Mouse (Mus musculus) layer of hippocampus, adult 2 months (tissue): ENCODE data around the gene Ecpas. TPM values are rescaled to one million over a fixed set of nuclear protein-coding genes. Genes with fewer than 3 reads are reported as not detected.
A peak's percentile ranks its signal among the peaks of the same experiment; 100 is the strongest.

Experiments used
- DNase-seq, 2 experiments: peaks; one replicate each; pipeline ENCODE4 v3.0.0; 2022; ENCODE audit warnings: low spot score in 2 of 2
- H3K27ac ChIP-seq: fragments of 200-600 bp; 2 replicates; pipeline ENCODE4 v1.8.1; 2022
- H3K4me3 ChIP-seq: fragments of 200-600 bp; 2 replicates; pipeline ENCODE4 v1.8.1; 2022; ENCODE audit warnings: mild to moderate bottlenecking
- CTCF ChIP-seq: fragments of 200-600 bp; conservative IDR thresholded peaks from 2 replicates; pipeline ENCODE4 v1.8.1; 2022; ENCODE audit warnings: antibody characterized with exemption, mild to moderate bottlenecking, moderate library complexity
- total RNA-seq, 2 experiments: library from RNA; stranded (reverse); gene quantifications; 2 replicates each; pipeline ENCODE4 v1.2.3; 2021

Gene Ecpas
- total RNA-seq, 2 experiments from 2014 or later = 117 to 120 TPM

- H3K27ac ChIP-seq = no peak overlapping the region
- DNase-seq = no peak
- TF ChIP-seq CTCF = no peak
- H3K4me3 ChIP-seq = no peak overlapping the region
Observed at GRCm38 (mm10) chr4:58932541-58932940, 20.0 kb upstream of the Ecpas start.

DNA sequence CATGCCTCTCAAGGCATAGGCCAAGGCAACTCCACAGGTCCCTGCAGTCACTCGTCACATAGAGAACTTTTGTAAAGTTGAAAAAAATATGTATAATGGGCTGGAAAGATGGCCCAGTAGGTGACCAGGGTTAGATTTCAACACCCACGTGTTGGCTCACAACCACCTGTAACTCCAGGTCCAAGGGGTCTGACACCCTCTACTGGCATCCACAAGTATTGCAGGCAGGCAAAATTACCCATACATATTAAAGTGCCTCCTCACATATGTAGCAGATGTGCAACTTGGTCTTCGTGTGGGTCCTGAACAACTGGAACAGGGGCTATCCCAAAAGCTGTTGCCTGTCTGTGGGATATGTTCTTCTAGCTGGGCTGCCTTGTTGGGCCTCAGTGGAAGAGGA, 15.1 kb upstream of the Ecpas start:
- Histone ChIP-seq H3K4me3 (no peak overlapping the region), H3K27ac (no peak overlapping the region)
- no peak for DNase-seq
- peak; percentile 53 for TF ChIP-seq CTCF

DNA sequence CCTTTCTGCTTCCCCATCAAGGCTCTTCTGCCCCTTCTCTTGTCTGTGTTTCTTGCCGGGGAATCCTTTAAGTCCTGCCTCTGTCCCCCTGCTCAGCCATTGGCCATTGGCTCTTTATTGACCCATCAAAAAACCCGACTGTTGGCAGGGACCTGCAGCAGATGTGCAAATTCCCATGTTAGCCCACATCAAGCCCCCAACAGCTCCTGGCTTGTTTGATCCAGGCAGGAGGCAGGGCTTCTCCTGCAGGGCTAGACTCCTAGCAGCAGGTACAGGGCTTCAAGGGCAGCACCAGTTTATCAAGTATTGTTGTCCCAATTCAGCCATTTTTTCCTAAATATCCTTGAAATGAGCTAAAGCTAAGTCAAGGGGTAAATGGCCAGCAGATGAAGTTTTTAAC, 13.6 kb upstream of the Ecpas start:
- DNase-seq = no peak
- TF ChIP-seq CTCF = no peak
- H3K27ac ChIP-seq = no peak overlapping the region
- H3K4me3 ChIP-seq = no peak overlapping the region

DNA sequence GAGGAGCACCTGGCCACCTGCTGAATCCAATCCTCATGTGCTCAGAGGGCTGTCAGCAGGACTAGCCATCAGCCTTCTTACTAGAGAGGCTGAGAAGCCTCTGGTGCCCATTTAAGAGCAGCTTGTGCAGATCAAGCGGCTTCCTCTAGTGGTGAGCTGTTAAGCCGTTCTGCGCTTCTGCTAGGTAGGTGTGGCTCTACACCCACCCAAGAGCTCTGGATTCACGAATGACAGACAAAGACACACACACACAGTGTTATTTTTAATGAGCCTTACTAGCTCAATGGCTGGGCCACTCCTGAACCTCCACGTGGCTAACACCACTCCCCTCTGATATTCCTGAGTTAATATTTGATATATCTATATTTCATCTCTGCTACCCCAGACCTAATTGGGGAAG, 13.1 kb upstream of the Ecpas start:
- 0 out of 2 replicates have a peak, but pooled peaks have one; percentile 10 for TF ChIP-seq CTCF
- no peak for DNase-seq
- Histone ChIP-seq H3K27ac (no peak overlapping the region), H3K4me3 (no peak overlapping the region)

GRCm38 (mm10) chr4:58923933-58924332, 11.4 kb upstream of the Ecpas start:
- no peak overlapping the region for H3K27ac ChIP-seq
- no peak for DNase-seq
- H3K4me3 ChIP-seq = no peak overlapping the region
- no peak for TF ChIP-seq CTCF

DNA sequence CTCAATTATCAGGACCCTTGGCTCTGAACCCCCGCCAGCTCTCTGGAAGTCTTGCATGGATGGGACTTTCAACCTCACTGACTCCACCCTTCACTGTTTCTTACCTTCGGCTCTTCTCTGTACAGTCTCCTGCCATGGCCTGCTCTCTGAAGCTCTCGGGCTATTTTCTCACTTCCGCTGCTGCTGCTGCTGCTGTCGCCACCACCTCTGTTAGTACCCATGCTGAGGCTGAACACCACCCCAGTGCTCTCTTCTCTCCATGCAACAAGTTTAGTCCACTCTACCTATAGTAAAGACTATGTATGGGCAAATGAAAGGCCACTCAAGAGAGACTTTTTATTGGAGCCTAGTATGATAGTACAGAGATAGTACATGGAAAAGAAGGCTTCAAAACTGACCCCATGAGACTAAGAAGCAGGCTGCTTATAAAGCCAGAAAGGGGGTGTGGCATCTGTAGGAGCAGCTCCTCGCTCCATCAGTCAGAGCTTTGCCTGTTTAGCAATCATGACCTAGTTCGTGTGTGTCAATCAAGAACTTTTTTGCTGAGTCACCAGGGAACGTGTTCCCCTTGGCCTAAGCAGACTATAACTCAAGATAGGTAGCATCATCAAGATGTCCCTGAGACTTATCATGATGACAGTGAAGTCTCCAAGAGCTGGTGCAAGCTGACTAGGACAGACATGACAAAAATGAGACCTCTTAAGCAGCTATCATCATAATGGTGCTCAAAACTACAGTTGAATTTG, 2.7 kb upstream of the Ecpas start:
- Histone ChIP-seq H3K27ac (no peak overlapping the region), H3K4me3 (no peak overlapping the region)
- no peak for TF ChIP-seq CTCF
- no peak for DNase-seq

GRCm38 (mm10) chr4:58913336-58914026, 932 bp upstream of the Ecpas start:
- TF ChIP-seq CTCF = no peak
- Histone ChIP-seq H3K27ac (peak overlapping the region; percentile 97), H3K4me3 (peak overlapping the region; percentile 91)
- DNase-seq = no peak

DNA sequence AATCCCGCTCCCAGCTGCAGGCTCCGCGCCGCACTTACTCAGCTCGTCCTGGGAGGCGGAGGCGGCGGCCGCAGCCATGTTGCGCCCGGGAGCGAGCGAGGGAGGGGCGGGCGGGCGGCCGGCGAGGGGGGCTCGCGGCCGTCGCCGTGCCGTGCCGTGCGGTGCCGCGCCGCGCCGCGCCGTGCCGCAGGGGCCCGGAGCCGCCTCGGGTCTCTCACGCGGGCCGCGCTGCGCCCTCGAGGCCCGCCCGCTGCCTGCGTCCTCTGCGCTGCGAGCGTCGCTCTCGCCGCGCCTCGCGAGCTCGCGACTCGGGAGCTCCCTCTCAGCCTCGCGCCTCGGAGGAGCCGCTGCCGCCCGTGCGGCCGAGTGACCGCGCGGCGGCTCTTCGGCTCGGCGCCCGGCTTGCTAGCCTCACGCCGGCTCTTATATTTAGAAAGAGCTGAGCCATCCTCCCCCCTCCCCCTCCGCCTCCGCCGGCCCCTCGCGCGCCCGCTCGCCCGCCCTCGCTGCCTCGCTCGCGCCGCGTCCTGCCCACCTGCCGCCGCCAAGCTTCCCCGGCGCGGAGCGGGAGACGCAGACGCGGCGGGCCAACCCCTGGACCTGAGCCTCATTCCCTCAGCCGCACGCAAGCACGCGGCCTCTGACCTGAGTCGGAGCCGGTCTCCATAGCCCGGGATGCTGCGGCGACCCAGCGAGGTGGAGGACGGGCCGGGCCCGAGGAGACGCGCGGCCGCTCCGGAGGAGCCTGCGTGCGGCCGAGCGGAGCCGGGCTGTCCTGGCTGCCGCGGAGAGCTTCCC, 519 bp downstream of the Ecpas start:
- H3K27ac ChIP-seq = peak overlapping the region; percentile 97
- DNase-seq = peak in 1 of 2 experiments; percentile 50
- no peak for TF ChIP-seq CTCF
- peak overlapping the region; percentile 91 for H3K4me3 ChIP-seq

DNA sequence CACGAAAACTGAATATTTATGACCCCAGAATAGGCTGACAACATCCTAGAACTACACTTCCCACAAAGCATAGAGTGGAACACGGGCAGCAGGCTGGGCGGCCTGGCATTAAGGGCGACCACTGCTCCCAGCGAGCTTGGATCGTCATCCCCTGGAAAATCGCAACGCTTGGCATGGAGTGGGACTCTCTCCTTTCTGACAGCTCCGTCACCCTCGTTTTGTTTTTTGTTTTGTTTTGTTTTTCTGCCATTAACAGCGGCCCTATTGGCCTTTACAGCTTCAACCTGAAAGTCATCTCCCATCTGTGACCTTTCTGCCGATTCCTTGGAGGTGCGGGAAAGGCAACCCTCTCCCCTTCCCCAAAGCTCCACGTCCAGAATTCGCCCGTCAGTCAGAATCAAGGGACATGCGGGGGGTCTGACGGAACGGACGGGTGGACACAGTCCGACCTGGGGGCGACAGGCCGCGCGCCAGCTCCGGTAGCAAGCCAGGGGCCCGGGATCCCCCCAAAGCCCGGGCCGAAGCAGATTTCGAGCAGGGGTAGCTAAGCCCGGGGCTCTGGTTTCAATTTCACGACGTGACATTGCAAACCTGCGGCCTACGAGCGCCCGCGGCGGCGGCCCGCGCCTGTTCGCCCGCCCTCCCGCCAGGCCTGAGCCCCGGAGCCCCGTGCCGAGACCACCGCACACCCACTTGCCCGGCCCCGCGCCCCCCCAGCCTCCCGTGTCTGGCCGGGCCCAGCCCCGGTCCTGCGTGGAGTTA, 1.3 kb downstream of the Ecpas start:
- Histone ChIP-seq H3K27ac (peak overlapping the region; percentile 97), H3K4me3 (peak overlapping the region; percentile 91)
- no peak for TF ChIP-seq CTCF
- peak; percentile 55 to 58 for DNase-seq

DNA sequence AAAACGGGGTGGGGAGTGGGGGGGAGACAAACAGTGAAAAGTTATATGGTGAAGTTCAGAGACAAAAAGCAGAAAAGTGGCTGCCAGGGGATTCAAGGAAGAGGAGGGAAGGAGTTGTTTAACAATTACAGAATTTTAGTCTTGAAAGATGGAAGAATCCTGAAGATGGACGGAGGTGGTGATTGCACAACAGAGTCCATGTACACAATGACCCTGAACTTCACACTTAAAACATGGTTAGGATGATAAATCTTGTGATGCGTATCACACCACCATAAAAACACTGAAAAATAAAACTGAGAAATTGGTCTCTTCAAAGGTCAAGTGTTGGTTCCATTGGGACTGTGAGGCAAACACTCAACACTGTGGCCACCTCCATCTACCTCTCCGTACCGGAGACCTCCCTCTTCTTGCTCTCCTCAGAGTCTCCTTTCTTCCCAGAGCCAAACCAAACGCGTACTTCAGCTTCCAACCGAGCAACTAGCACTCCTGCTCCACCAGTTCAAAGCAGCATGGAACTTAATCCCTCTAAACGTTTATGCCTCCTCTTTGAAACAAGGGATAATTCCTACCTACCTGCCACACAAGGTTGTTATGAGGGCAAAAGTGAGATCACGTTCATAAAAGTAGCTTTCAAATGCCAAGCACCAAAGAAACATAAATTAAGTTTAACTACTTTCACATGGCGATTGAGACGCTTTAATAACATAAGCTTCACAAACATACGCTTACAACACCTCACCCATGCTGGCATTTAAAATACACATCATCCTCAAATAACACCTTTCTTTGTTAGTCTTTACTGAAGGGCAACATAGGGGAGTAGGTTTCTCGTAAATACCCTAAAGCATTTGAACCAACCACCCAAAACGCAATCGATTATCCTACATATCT, 2.1 kb downstream of the Ecpas start:
- no peak for DNase-seq
- H3K4me3 ChIP-seq = peak overlapping the region; percentile 91
- no peak for TF ChIP-seq CTCF
- peak overlapping the region; percentile 97 for H3K27ac ChIP-seq

DNA sequence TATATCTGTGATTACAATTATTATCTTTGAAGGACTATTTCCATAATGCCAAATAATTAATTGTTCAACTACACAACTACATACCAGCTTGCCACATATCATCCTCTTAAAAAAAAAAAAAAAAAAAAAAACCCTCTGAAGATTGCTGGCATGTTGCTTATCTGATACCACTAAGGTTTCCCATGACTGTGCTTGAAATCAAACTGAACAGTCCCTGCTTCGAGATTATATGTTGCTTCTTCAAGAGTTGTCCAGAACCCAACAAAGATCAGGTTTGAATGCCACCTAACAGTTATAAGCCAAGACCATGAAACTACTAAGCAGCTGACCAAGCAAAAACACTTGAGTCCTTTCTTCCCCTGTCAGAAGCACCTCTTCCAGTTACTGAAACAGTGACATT, 5.1 kb downstream of the Ecpas start:
- DNase-seq = no peak
- H3K4me3 ChIP-seq = no peak overlapping the region
- TF ChIP-seq CTCF = no peak
- no peak overlapping the region for H3K27ac ChIP-seq

DNA sequence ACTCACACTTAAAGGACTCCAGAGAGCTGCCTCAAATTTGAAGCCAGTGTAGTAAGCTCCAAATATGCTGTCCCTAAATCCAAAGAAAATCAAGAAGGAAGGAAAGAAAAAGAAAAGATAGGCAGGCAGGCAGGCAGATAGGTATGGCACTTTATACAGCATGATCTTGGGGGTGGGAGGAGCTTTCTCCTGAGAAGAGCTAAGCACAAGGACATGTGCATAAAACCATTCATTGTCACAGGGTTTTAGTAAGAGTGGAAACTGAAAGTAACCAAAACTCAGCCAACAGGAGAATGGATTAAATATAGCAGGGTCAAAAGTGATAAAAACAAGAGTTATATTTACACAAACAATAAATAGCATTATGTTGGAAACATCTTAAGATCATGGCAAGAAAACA, 14.2 kb downstream of the Ecpas start:
- DNase-seq = no peak
- Histone ChIP-seq H3K27ac (no peak overlapping the region), H3K4me3 (no peak overlapping the region)
- no peak for TF ChIP-seq CTCF
